Mouse (Mus musculus): ENCODE results near the gene Armcx6. TPM values are rescaled to one million over a fixed set of nuclear protein-coding genes. Genes with fewer than 3 reads are reported as not detected.

Gene Armcx6
- polyA plus RNA-seq, 1 experiment, result 1.8 TPM

- peak within 1 kb of the TSS; percentile 86 for H3K4me3 ChIP-seq (ENCODE audit: control insufficient read depth, low read depth, low read length)
- H3K27me3 ChIP-seq (ENCODE audit: control insufficient read depth, insufficient read depth, low read length), result no peaks in the 10 kb centered on the region
- peak within 1 kb of the TSS; percentile 76 for H3K27ac ChIP-seq (ENCODE audit: control insufficient read depth, insufficient read depth, low read depth, low read length)
- no peaks in the 10 kb centered on the region for H3K4me1 ChIP-seq (ENCODE audit: control insufficient read depth, insufficient read depth, low read length)
- H3K36me3 ChIP-seq (ENCODE audit: control insufficient read depth, insufficient read depth, low read length), result no peaks in the 10 kb centered on the region
- TF ChIP-seq CTCF (IDR thresholded peaks at IDR 0.05; ENCODE audit: control insufficient read depth, insufficient read depth, insufficient replicate concordance, low read depth, low read length) (no peak), POLR2A (IDR thresholded peaks at IDR 0.05; ENCODE audit: control insufficient read depth, low read depth, low read length) (peak; percentile 31; the same call in 1 of the 2 replicates)
Measured at GRCm38 (mm10) chrX:134717752-134718308, 33.4 kb downstream of the Armcx6 start, which contains the start of gene Armcx1. Armcx1 (plus strand) TSS chrX:134717963.

GRCm38 (mm10) chrX:134716863-134717262 lies 34.4 kb downstream of the Armcx6 start:
- no peaks in the 10 kb centered on the region for H3K4me1 ChIP-seq (ENCODE audit: control insufficient read depth, insufficient read depth, low read length)
- no peaks in the 10 kb centered on the region for H3K27me3 ChIP-seq (ENCODE audit: control insufficient read depth, insufficient read depth, low read length)
- no peak overlapping the region for H3K27ac ChIP-seq (ENCODE audit: control insufficient read depth, insufficient read depth, low read depth, low read length)
- no peak overlapping the region for H3K4me3 ChIP-seq (ENCODE audit: control insufficient read depth, low read depth, low read length)
- TF ChIP-seq POLR2A (IDR thresholded peaks at IDR 0.05; ENCODE audit: control insufficient read depth, low read depth, low read length), result no peak
- TF ChIP-seq CTCF (IDR thresholded peaks at IDR 0.05; ENCODE audit: control insufficient read depth, insufficient read depth, insufficient replicate concordance, low read depth, low read length), result no peak
- H3K36me3 ChIP-seq (ENCODE audit: control insufficient read depth, insufficient read depth, low read length), result no peaks in the 10 kb centered on the region

Other genes with a start within 250 kb of the Armcx6 start
- gene Timm8a1, start 209.6 kb downstream of the Armcx6 start, polyA plus RNA-seq (2012; rRNA removed), result 0.57 and 0.64 TPM in 2 replicates
- 0.17 and 0.20 TPM in 2 replicates for gene Btk, start 167.8 kb downstream of the Armcx6 start, polyA plus RNA-seq (2012; rRNA removed)
- gene Rpl36a, start 165.8 kb downstream of the Armcx6 start, polyA plus RNA-seq (2012; rRNA removed), result 22.6 and 26.1 TPM in 2 replicates
- 0.73 and 0.80 TPM in 2 replicates for gene Gla, start 150.3 kb downstream of the Armcx6 start, polyA plus RNA-seq (2012; rRNA removed)
- gene Hnrnph2, start 150.2 kb downstream of the Armcx6 start, polyA plus RNA-seq (2012; rRNA removed), result 4.8 and 6.4 TPM in 2 replicates
- 0.17 and 0.28 TPM in 2 replicates for gene Armcx4, start 64.9 kb downstream of the Armcx6 start, polyA plus RNA-seq (2012; rRNA removed)
- gene Armcx1, start 33.5 kb downstream of the Armcx6 start, polyA plus RNA-seq (2012; rRNA removed), result 0.70 and 1.1 TPM in 2 replicates
- 1.1 and 1.5 TPM in 2 replicates for gene Armcx3, start 5.2 kb upstream of the Armcx6 start, polyA plus RNA-seq (2012; rRNA removed)
- gene Armcx2, start 57.8 kb upstream of the Armcx6 start, polyA plus RNA-seq (2012; rRNA removed), result 2.5 and 3.3 TPM in 2 replicates
- gene Nxf2, start 213.3 kb upstream of the Armcx6 start, polyA plus RNA-seq (2012; rRNA removed), result 5.2 and 7.9 TPM in 2 replicates

Measured in testis, adult 2 months (tissue).